Mouse (Mus musculus) bone marrow macrophage, adult 2 months (primary cell): ENCODE measurements at regions not wholly inside any gene's neighbourhood (a gene's known extent, or its start where the extent isn't known, plus 50 kb on each side); places are given as distances from the start of the nearest gene placed in this dataset.

Experiments
- CTCF ChIP-seq: IDR thresholded peaks from 2 replicates; pipeline ENCODE4 v1.5.1; 2012; ENCODE audit warnings: low read depth, mild to moderate bottlenecking, low read length, moderate library complexity
- POLR2A ChIP-seq: IDR thresholded peaks from 2 replicates; pipeline ENCODE4 v1.6.1; 2012; ENCODE audit warnings: mild to moderate bottlenecking, low read depth, low read length, borderline replicate concordance

DNA sequence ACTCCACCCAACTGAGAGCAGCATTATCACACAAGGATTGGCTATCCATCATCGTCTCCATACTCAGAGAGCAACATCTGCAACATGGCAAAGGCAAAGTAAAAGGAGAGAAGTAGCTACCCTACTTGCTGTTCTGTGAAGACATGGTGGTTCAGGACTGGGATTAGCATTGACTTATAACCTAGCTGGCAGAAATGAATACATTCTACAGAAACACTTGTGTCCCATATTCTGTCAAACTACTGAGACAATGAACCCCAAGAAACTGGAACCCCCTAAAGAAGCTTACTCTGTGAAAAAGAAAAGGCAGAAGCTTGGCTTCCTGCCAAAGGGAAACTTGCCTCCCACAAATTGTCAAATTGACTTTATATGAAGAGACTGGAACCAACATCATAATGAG, 446.1 kb upstream of the Castor2 start:
- TF ChIP-seq CTCF (no peak), POLR2A (no peak)
